Mouse (Mus musculus): ENCODE data around the gene Rhbg.

Rhbg gene

DNA sequence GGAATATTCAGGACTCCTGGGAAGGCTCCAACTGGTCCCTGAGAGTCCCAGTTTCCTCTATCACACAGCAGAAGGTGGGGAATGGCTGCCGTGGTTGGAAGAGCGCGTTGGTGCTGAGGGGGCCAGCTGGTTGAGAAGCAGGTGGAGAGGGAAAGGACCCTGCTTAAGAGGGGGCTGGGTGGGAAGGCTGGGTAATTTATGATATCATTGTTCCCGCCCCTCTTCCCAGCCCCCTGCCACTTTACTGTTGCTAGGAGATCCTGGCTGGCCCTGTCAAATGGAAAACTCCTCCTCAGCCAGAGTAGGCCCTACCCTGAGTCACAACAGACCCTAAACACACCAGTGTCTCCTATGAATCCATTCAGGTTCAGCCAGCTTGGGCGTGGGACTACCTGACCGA, 26.5 kb downstream of the Rhbg start:
- peak in 1 of 2 experiments; percentile 49 for DNase-seq

DNA sequence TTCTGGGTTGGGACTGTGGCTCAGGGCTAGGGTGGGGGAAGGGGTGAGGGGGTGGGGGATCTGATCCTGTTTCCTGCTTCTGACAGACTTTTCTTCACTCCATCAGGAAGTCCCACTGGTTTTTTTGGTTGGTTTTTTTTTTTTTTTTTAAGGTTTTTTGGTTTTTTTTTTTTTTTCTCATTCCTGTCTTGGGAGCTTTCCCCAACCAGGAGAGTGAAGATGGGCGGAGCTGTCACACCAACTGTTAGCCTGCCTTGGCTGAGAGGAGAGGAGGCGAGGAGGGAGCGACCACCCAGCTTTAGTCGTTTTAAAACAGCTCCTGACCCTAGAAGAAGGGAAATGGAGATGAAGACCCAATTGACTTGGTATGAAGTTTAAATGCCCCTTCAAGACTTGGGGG, 27.2 kb downstream of the Rhbg start:
- no peak for DNase-seq

DNA sequence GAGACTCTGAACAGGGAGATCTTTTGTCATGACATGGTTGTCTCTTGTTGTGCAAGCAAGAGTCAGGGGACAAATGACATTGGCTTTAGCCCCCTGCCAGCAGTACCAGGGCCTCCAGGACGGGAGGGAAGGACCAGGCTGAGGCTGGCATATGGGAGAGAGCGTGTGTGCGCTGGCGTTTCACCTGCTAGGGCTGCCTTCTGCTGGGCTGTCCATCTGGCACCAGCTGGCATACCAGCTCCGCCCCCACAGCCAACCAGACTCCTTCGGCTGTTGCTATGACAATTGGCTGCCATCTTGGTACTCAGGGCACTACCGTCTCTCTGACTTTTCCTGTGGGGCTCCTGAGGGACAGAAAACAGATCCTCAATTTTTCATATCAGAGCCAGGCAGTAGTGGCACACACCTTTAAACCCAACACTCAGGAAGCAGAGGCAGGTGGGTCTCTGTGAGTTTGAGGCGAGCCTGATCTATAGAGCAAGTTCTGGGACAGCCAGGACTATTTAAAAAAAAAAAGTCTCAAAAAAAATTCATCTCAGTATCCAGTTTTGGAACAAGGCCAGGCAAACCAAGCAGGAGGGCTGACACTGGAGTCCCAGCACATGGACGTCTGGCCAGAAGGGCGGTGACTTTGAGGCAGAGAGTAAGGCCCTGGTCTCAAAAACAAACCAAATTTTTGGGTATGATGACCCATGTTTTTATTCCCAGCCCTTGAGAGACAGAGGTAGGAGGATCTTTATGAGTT, 28.2 kb downstream of the Rhbg start:
- DNase-seq: peak; percentile 93 to 94

DNA sequence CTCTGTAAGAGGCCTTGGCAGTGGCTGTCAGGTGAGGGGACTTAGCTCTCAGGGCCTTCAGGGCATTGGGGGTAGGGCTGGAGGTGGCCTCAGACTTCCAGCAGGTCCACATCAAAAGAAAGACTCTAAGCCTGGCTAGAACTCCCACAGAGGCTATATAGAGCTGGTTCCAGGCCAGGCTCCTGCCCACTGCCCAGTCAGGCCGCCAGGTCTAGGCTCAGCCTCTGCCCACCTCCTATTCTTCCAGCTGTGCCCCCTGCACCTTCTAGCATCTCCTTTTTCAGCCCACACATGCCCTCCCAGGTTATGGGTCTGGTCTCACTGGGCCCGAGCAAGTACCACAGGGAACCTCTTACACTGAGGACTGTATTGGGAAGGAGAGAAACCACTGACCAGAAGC, 29.6 kb downstream of the Rhbg start:
- DNase-seq: peak; percentile 37 to 52

DNA sequence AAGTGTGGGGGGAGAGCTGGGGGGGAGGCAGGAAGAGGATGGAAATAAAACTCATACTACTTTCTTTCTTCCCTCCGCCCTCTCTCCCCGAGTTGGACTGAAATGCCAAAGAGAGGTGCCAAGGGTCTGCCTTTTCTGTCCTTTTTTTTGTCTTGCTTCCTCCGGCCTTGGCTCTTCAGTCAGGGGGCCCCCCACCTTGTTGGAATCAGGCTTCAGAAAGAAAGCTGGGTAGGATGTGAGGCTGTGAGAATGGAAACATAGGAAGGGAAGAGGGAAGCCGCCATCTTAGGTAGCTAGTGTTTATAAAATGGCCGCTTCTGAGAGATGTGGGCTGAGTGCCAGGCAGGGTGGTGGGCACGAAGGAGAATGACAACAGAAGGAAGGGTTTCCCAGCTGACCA, 32.1 kb downstream of the Rhbg start:
- DNase-seq: peak in 1 of 2 experiments; percentile 57

DNA sequence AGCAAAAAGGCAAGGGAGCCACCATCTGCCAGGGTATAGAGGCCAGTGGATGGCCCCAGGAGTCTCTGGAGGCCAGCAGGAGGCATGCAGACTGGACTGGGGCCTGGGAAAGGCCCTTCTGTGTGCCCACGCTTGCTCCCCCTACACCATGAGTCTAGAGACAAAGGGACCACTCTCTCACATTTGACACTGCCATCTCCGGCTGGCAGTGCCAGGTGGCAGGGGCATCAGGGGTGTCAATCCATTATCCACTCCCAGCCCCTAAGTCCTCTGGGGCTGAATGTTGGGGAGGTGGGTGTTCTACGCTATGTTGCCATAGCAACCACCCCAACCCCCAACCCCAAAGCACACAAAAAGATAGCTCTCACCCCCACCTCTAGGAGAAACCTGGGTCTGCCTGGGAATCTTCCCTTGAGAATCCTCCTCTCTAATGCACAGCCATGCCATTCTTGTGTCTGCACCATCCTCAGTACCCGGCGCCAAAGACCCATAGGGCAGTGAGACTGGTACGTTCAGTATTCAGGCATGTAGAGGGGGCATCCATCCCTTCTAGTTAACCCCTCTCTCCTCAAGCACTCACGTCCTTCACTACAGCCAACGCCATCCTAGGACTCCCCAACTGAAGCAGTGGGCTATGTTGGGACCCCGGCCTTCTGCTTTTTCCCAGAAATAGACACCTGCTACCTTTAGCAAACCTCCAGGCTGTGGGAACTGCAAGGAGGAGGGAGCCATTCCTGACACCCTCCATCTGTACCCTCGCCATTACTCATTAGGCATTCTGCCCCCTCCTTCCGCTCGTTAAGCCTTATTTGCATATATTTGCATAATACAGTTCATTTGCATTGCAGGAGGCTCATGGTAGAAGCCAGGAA, 32.8 kb downstream of the Rhbg start:
- peak; percentile 72 to 73 for DNase-seq

DNA sequence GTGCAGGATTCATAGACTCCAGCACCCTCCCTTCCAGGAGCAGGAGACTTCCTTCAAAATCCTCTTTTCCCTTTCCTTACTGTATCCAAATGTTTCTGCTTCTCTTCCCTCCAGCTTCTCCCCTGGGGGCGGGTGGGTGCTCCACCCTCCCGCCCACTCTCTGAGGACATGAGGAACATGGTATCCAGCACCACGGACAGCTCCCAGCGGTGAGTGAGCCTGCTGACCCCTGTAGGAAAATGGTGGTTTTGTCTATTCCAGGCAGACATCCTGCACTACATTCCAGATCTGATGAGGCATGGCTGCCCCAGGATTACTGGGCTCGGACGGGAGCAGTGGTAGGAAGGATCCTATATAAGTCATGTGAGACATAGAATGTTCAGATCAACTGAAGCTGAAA, 33.7 kb downstream of the Rhbg start:
- DNase-seq: peak; percentile 41 to 43

DNA sequence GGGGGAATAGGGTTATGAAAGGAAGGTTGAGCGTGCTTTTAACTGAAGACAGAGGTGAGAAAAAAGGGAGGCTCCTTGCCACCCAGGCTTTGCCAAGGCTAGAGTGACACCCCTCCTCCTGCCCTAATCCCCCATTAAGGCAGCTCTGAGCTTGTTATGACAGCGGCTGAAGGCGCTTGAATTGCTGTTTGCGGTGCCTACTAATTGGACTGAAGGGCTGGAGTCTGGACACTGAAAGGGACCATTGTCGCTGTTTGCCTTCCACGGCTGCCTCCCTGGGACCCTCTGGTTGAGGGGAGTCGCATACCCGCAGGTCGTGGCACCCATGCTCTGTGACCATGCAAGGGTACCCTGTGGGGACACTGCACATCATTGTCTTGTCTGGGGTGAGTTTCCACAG, 34.6 kb downstream of the Rhbg start:
- no peak for DNase-seq

DNA sequence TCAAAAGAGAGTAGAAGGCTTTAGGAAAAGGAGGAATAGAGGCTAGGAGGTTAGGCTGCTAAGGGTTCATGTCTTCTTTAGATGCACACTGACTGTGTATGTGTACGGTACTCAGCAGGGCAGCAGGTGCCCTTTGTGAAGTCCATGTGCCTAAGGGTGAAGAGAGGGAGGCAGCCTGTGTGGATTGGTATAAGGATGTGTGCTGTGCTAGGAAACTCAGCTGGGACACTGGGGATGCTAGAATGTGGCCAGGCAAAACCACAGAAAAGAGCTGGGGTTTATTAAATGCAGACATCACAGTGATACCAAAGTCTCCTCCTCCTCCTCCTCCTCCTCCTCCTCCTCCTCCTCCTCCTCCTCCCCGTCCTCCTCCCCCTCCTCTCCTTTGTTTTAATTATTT, 36.8 kb downstream of the Rhbg start:
- DNase-seq: no peak

DNA sequence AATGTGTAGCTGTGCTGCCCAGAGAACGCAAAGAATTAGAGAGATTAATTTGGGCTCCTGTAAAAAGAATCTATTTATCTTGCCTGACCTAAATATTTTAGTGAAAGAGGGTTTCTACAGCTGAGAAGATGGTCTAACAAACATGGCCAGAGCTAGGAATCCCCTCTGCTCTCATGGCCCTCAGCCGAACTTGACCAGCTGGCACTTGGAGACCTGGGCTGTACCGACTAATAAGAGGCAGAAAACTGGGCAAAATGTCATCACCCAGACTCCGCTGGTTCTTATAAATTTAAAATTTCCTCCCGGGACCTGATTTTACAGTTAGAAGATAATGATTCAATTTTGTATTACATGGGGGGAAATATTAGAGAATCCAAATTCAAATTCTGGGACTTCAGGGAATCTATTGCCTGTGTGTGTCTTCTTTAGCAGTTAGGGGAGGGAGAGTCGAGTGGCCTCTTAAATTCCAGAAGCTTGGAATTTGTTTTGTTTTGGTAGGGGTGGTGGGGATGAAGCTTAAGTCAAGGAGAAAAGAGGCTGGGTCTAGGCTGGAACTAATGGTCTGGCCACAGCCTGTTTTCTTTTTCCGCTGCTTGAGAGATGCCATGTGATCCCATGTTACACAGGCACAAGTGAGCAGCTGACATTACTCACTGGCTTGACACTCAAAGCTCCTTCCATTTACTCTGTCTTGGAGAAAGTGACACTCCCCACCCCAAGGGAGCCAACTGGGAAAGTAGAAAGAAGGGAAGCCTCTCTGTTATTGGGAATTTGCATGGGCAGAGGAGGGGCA, 37.8 kb downstream of the Rhbg start:
- peak; percentile 83 to 85 for DNase-seq

DNA sequence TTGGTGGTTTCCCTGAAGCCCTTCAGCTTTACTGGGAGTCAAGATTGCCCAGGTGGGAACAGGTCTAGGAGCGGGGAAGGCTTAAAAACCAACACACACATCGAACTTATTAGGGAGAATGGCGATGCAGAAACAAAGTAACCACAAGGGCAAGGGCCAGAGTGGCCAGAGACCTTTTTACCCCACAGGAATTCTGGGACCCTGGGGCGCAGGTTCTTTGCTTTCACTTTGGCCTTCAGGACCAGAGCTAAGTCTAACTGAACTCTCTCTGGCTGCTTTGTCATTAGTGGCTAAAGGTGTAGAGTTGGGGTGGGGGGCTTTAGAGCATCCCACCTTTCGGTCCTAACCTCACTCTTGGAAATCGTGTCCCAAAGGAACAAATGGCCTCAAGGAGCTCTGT, 38.4 kb downstream of the Rhbg start:
- peak; percentile 48 to 64 for DNase-seq

DNA sequence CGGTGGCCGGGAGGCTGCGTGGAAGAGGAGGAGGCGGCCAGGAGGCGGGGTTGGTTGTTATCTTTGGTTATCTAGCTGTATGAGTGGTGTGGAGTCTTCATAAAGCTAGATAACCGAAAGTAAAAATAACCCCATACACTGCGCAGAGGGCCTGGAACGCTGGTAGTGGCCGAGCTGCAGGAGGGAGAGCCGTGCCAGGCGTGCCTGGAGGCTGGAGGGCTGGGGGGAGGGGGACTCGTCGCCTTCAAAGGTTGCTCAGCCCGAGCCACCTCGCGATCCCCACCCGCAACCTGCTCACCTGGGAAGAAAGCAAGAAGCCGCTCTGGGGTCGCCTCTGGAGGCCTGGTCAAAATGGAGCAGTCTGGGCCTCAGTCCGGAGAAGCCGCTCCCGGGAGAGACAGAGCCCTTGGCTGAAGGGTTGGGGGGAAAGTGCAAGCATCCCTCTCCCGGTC, 38.9 kb downstream of the Rhbg start:
- peak in 1 of 2 experiments; percentile 85 for DNase-seq

DNA sequence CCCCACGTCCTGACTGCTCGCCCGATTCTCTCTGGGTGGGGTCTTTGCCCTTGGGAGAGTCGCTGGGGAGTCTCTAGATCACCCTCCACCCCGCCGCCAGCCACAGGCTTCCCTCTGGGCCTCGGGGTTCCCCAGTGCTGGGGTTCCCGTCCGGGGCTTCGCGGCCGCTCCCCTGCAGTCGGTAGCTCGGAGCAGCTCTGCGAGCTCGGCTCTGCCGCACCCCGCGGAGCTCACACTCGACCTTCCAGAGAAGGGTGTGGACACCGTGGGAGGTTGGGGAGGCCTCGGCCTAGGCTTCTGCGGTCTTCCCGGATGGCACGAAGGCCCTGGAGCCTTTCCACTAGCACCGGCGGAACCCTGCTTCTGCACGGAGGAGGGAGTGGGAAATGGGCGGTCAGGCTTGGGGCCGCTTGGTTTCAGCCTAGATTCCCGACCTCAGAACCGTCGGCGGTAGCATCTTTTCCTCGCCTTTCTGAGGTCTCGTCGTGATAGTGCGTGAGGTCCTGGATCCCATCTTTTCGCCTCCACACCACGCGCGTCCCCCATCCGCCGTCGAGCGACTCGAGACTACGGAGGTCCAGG, 39.4 kb downstream of the Rhbg start:
- DNase-seq: peak; percentile 72 to 82

DNA sequence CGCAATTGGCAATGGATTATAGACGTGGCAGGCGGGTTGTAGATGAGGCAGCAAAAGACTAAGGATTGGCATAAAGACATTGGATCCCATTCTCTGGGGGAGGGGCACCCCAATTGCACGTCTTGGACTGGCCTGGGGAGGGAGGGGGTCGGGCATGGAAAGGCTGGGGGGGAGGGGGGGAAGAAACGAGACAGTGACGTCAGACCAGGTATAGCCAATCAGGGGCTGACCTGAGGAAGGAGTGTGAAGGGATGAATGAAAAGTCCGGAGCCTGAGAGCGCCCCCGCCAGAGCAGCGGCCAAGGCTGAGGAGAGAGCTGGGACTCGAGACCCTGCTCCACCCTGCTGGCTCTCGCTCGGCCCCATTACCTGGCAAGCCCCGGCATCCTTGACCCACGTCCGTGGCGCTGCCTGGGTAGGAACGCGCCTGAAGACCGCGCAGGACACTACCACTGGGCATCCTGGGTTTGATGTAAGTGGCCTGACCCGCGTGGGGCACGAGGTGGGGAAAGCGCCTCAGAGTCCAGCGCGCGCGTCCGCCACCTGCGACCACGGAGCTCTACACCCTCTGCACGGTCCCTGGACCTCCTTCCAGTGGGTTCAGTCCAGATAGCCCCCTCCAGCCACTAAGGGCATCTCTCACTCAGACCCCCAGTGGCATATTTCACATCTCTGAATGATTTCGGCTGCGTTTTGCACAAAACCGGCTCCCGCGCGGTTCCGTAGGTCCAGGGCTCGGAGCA, 40.1 kb downstream of the Rhbg start:
- peak; percentile 87 to 90 for DNase-seq

DNA sequence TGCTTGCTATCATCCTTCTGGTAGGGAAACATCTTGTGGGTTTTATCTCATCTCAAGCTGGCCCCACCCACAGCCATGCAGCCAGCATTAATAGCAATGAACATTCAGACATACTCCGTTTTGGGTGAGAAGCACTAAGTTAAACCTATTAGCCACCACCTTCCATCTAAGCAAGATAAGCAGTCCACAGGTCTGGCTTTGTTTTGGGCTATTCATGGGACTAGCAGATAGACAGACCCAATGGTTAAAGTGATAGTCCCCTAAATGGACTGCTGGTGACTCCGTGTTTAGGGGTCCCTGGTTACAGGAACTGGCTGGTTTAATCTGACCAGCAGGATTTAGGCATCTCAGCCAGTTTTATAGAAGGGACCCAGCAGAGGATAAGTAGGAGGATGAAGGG, 41.5 kb downstream of the Rhbg start:
- peak; percentile 18 to 25 for DNase-seq

DNA sequence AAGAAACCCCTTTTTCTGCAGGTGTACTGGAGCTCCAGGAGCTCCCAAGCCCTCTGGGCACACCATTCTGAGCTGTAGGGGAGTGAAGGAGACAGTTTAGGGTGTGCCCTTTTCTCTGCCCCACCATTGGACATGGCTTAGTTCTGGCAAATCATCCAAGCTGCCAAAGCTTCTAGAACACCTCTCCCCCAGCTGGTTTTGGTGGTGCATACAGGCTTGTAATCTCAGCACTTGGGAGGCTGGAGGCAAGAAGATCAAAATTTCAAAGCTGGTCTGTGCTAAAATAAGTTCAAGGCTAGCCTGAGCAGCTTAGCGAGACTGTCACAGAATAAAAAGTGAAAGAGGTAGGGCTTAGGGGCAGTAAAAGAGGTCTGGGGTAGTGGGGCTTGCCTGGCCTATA, 42.2 kb downstream of the Rhbg start:
- peak in 1 of 2 experiments; percentile 24 for DNase-seq

DNA sequence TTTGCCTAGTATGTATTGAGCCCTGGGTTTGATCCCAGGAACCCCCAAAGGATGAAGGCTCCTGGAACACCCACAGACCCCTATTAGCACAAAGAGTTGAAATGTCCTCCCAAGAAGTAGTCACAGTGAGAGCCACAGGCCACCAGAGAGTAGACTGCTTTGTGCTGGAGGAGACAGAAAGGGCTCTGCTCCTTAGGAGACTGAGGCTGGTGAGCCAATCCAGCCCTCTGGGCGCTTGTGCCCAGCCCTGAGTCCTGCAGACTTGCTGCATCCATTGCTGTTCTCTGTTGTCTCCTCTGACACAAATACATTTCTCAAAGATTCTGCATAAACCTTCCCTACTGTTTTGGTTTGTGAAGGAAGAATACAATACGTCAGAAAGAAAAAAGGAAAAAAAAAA, 43.6 kb downstream of the Rhbg start:
- peak; percentile 11 to 16 for DNase-seq

DNA sequence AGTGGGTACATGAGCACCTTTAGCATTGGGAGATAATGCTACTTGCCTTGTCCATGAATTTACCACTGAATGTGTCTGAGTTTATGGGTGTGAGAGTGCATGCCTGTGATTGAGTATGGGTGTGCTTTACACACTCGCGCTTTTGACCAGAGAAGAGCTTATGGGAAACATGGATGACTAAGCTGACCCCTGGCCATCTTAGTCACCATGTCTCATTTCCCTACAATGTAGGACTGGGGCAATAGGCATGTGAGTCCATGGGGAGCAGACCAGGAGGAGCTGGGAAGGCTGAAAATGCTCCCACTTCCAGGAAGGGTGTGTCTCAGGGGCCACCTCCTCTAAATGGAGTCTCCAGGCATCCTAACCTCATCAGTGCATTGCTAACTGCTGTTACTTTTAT, 44.4 kb downstream of the Rhbg start:
- DNase-seq: peak; percentile 8 to 9

DNA sequence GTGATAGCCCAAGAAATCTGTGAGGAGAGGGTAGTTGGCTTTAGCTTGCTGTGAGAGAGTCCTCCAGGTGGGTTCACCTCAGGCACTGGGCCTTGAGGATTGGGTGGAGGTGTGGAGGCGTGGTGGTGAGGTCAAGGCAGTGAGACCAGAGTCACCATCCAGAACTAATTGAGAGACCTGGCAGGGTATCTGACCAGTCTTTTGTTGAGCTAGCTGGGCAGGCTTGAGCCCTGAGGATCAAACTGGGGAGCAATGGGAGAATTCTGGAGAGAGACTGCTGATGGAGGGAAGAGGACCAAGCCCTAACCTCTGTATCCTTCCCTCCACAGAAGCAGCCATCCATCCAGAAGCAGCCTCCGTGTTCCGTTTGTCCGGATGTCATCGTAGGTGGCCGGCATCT, 45.2 kb downstream of the Rhbg start:
- DNase-seq: peak; percentile 37 to 51

DNA sequence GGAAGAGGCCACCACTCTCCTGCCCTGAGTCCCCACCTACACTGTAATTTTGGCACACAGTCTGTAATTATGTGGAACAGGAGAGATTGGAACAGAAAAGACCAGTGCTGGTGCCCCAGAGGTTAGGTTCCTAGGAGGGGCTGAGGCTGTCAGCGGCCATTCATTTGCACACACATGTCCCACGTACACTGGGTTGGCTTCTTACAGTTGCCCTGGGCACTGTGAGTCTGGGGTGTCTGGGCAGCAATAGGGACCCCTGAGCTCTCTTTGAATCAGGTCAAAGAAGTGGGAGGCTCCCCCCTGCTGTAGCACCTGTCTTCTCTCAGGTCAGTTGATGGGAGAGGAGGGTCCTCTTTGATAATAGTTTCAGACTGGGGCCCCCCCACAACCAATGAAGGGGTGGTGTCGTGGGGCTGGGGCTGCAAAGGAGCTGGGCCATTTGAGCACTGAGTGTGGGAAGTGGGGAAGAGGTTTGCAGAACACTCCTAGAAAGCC, 46.2 kb downstream of the Rhbg start:
- peak; percentile 28 to 35 for DNase-seq

DNA sequence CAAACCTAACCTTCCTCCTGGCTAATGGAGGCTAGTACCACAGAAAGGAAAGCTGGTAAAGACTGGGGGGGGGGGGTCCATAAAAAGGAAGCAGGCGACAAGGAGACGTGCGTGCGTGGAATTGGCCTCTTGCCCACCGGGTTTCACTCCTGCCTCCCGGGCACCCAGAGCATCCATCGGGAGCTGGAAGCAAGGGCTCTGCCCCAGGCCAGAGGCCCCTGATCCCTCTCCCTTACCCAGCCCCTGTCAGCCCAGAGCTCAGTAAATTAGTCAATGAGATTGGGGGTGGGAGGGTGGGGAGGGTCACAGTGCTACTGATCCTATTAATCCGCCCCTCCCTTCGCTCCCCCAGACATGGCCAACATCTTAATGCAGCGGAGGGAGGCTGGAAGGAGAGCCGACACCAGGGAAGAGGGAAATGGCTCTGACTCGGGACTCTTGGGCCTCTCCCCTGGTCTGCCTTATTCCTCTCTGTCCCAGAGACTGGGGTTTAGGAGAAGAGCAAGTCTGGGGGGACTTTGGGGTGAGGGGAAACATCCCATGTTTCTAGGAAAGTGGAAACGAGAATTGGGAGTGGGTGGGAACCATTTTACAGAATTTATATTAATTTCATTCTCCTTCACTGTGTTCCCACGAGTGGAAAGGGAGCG, 46.9 kb downstream of the Rhbg start:
- peak; percentile 65 to 66 for DNase-seq
